In the genomic region with DNA sequence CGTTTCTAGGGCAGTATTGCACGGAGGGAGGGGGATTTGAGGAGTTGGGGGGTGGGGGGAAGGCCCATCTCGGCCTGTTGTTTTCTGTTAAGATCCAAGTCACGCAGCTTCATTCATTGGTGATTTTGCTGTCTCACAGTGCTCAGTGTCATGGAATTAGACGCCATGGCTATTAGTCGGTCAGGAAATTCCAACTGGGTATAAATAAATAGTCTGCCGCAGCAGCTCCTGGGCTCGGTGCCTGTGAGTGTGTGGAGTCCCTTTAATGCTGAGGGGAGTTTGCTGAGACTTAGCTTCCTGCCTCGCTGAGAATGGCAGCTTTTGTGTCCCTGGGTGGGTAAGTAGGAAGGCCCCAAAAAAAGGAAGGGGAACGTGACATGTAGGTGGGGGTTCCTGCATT, we compare ENCODE assay signal across 8 mouse cellular contexts.
DNase-seq lines count a peak whose midpoint lies in the region; ATAC-seq lines count a peak whose summit lies in the region.

No protein-coding gene starts in this region.

- H3K27me3 ChIP-seq in neural tube, embryonic 11.5 days (ENCODE audit: control insufficient read depth, insufficient read depth, low read length) = no peaks in the 10 kb centered on the region
- no peaks in the 10 kb centered on the region for H3K27me3 ChIP-seq in hindbrain, embryonic 12.5 days
- peaks cover 2% of the 10 kb centered on the region; the same call in 1 of the 2 replicates for H3K27me3 ChIP-seq in liver, embryonic 11.5 days (replicated peaks; ENCODE audit: control insufficient read depth, insufficient read depth, low read length)

- no peak overlapping the region for H3K4me2 ChIP-seq in neural tube, embryonic 11.5 days (ENCODE audit: low read depth)
- no peak overlapping the region for H3K4me2 ChIP-seq in hindbrain, embryonic 12.5 days (replicated peaks)
- no peak overlapping the region for H3K4me2 ChIP-seq in liver, embryonic 11.5 days

- 50% methylated on average over 10 of the region's 10 CpGs for WGBS in neural tube, embryonic 11.5 days
- WGBS in hindbrain, embryonic 12.5 days = 24% methylated on average over 10 of the region's 10 CpGs
- 31% methylated on average over 10 of the region's 10 CpGs for WGBS in liver, embryonic 11.5 days

- H3K36me3 ChIP-seq in neural tube, embryonic 11.5 days (ENCODE audit: control insufficient read depth, insufficient read depth, low read length) = no peaks in the 10 kb centered on the region
- H3K36me3 ChIP-seq in hindbrain, embryonic 12.5 days = no peaks in the 10 kb centered on the region
- no peaks in the 10 kb centered on the region for H3K36me3 ChIP-seq in liver, embryonic 11.5 days (ENCODE audit: control insufficient read depth, insufficient read depth, low read length)

- H3K9me3 ChIP-seq in neural tube, embryonic 11.5 days (ENCODE audit: control insufficient read depth, low read length) = no peaks in the 10 kb centered on the region
- no peaks in the 10 kb centered on the region for H3K9me3 ChIP-seq in hindbrain, embryonic 12.5 days (replicated peaks)
- H3K9me3 ChIP-seq in liver, embryonic 11.5 days (ENCODE audit: control insufficient read depth, low read length) = no peaks in the 10 kb centered on the region

- DNase-seq in neural tube, embryonic 11.5 days (ENCODE audit: low spot score) = peak; percentile 46
- DNase-seq in neural tube, embryonic 10.5 days (ENCODE audit: extremely low spot score, low spot score) = no peak
- DNase-seq in gastrocnemius, adult 18-20 months (ENCODE audit: low spot score) = peak; percentile 61
- no peak for DNase-seq in liver, embryonic 11.5 days (ENCODE audit: low spot score)
- peak; percentile 40 for DNase-seq in skeletal muscle tissue, adult 2 months (ENCODE audit: low read depth, low spot score)
- no peak for DNase-seq in thymus, postnatal 10 days (ENCODE audit: low spot score in 2 of 2)

- H3K4me1 ChIP-seq in neural tube, embryonic 11.5 days (ENCODE audit: control insufficient read depth, insufficient read depth, low read length) = peaks cover 14% of the 10 kb centered on the region
- H3K4me1 ChIP-seq in hindbrain, embryonic 12.5 days = peaks cover 27% of the 10 kb centered on the region
- H3K4me1 ChIP-seq in liver, embryonic 11.5 days (replicated peaks; ENCODE audit: control insufficient read depth, insufficient read depth, low read length) = peaks cover 3% of the 10 kb centered on the region

- H3K27ac ChIP-seq in neural tube, embryonic 11.5 days (ENCODE audit: low read depth, low read length) = no peak overlapping the region
- H3K27ac ChIP-seq in hindbrain, embryonic 12.5 days = peak overlapping the region; percentile 25
- H3K27ac ChIP-seq in liver, embryonic 11.5 days (ENCODE audit: low read depth, low read length) = peak overlapping the region; percentile 13; the same call in 1 of the 2 replicates

- no peak overlapping the region for H3K9ac ChIP-seq in neural tube, embryonic 11.5 days (ENCODE audit: low read length)
- H3K9ac ChIP-seq in hindbrain, embryonic 12.5 days = no peak overlapping the region
- H3K9ac ChIP-seq in liver, embryonic 11.5 days (ENCODE audit: low read depth, low read length) = no peak overlapping the region

- H3K4me3 ChIP-seq in neural tube, embryonic 11.5 days (ENCODE audit: low read depth, low read length) = no peak overlapping the region
- no peak overlapping the region for H3K4me3 ChIP-seq in hindbrain, embryonic 12.5 days
- no peak overlapping the region for H3K4me3 ChIP-seq in liver, embryonic 11.5 days (ENCODE audit: low read depth, low read length)

- ATAC-seq in neural tube, embryonic 11.5 days (ENCODE audit: insufficient read depth, low FRiP score, low TSS enrichment) = no peak
- peak; percentile 59 for ATAC-seq in hindbrain, embryonic 12.5 days (ENCODE audit: low FRiP score)
- no peak for ATAC-seq in liver, embryonic 11.5 days (replicated peaks; ENCODE audit: low FRiP score)
- ATAC-seq in erythroblast, adult 5-6 weeks (replicated peaks; ENCODE audit: low FRiP score, poor library complexity, severe bottlenecking) = no peak

Comparison
In these comparisons a context has a peak if more than half of its experiments do, and no peak if none do; other contexts are left out.
1. DNase-seq: peak in neural tube, embryonic 11.5 days (single experiment), gastrocnemius, adult 18-20 months (single experiment) and skeletal muscle tissue, adult 2 months (single experiment); none in neural tube, embryonic 10.5 days (single experiment), liver, embryonic 11.5 days (single experiment) and thymus, postnatal 10 days (0 of 2).